Mouse (Mus musculus) adrenal gland, postnatal 14 days (tissue): ENCODE measurements around the gene Tes3-ps. TPM values are rescaled to one million over a fixed set of nuclear protein-coding genes. Genes with fewer than 3 reads are reported as not detected.

Source experiments
- DNase-seq: peaks from one replicate; pipeline ENCODE4 v3.0.0; 2021; ENCODE audit warnings: mixed read lengths
- total RNA-seq: library from RNA; stranded (reverse); gene quantifications from 2 replicates; pipeline ENCODE4 v1.2.3, GENCODE M21; 2021

Gene Tes3-ps
- total RNA-seq, 1 experiment from 2014 or later = 1.3 TPM

DNA sequence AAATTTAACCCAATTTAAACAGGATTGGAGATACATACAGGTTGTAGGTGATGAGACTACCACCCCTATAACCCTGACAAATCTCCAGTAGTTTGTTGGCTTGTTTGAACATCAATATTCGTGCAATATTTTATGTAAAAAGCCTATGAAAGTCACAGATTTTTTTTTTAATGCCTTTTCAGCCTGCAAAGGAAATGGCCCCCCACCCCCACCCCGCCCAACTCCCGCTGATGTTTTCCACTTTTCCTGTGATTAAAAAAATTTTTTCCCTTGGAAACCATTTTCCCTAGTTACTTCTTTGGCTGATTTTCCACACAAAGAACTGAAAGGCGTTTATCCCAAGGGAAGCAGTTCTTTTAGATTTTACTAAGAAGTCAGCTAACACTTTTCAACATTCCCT lies 11.4 kb downstream of the Tes3-ps start, which contains the start of gene Ecm2:
Ecm2 (plus strand) TSS at position 301 of the 400 bp plus-strand sequence.
- no peak for DNase-seq

GRCm38 (mm10) chr13:49505776-49506175 lies 12.7 kb downstream of the Tes3-ps start:
- DNase-seq = no peak

DNA sequence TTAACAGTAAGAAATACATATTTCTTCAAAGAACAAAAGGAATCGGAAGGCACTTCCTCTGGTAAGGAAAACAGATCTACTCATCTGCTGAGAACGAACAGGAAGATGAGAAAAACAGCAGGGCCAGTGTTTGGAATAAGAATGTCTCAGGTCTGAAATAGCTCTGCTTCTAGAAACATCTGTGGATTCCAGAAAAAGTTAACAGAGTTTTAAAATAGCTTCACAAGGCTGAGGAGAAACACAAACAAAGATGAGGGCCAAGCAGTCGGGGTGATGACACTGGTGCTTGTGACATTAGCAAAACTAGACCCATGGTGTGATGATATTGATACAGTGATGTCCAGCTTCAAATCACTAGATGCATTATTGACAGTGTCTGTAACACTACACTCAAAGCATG lies 14.1 kb downstream of the Tes3-ps start:
- no peak for DNase-seq

DNA sequence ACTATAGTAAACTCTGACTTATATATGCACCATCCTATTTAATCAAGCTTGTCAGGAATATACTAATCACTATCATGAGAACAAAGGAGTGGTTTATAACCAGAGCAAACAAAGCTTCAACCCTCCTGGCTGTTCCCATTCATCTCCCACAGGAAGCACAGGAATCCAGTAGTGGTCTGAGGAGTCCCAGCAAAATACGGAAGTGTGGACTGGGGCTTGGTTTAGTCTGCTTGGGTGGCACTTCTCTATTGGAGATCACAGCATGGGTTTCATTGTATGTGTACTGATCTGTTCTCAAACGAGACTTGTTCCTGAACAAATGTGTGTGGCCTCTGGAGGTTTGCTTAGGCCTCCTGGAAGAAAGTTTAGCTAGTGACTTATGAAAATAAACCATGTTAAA lies 25.6 kb downstream of the Tes3-ps start:
- no peak for DNase-seq

- no peak for DNase-seq
These were observed 33.1 kb downstream of the Tes3-ps start for GRCm38 (mm10) chr13:49526235-49526634.

- DNase-seq = no peak
These were observed 37.5 kb downstream of the Tes3-ps start for GRCm38 (mm10) chr13:49530636-49531035.

DNA sequence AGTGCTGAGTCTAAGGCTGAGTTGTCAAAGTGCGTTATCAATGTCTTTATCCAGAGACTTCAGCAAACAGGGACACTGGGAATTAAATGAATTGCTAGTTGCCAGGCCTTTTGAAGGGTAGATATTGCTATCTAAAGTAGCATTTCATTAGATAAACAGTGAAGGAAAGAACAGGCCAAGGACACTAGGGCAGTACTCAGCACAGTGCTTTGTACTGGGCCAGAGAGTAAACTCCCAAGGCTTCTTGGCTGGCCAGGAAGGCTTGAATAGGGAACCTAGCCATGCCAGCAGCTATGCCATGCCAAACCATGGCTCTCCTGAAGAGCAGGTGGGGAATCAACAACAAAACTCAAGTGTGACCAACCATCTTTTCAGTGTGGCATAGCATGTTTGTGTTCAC lies 43.8 kb downstream of the Tes3-ps start:
- DNase-seq = peak; percentile 44

- DNase-seq = no peak
These were observed 45.6 kb downstream of the Tes3-ps start for GRCm38 (mm10) chr13:49538693-49539092.

GRCm38 (mm10) chr13:49544279-49544678 lies 51.2 kb downstream of the Tes3-ps start, which contains the start of gene Aspn:
TSS of gene Aspn (plus strand) at chr13:49544443.
- DNase-seq = no peak

DNA sequence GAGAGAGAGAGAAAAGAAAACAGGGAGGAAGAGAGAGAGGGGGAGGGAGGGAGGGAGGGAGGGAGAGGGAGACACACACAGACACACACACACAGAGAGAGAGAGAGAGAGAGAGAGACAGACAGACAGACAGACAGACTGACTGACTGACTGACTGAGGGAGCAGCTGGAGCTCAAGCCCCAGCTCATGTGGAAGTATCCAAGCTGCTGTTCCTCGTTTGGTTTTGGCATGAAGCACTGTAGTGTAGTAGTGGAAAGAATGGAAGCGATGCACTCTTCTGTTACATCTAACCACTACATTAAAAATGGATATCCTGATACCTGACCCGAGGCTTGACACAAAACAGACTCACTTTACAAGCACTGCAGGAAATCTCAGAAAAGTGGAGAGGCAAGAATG lies 52.5 kb downstream of the Tes3-ps start:
- no peak for DNase-seq

Other genes with a start within 250 kb of the Tes3-ps start
- 0.70 and 3.6 TPM in 2 replicates for gene Susd3, start 244.6 kb upstream of the Tes3-ps start, total RNA-seq
- 2.7 and 7.7 TPM in 2 replicates for gene Fgd3, start 173.0 kb upstream of the Tes3-ps start, total RNA-seq
- 38.2 TPM in 2 replicates for gene Bicd2, start 151.7 kb upstream of the Tes3-ps start, total RNA-seq
- 21.8 and 27.5 TPM in 2 replicates for gene Ippk, start 72.1 kb upstream of the Tes3-ps start, total RNA-seq
- gene Ecm2, start 11.5 kb downstream of the Tes3-ps start, total RNA-seq = 8.3 and 12.0 TPM in 2 replicates
- gene Aspn, start 51.1 kb downstream of the Tes3-ps start, total RNA-seq = 21.8 and 25.0 TPM in 2 replicates
- gene Omd, start 89.1 kb downstream of the Tes3-ps start, total RNA-seq = 3.8 and 6.4 TPM in 2 replicates
- 40.3 and 45.5 TPM in 2 replicates for gene Ogn, start 114.7 kb downstream of the Tes3-ps start, total RNA-seq
- 5.0 and 5.9 TPM in 2 replicates for gene Cenpp, start 159.5 kb downstream of the Tes3-ps start, total RNA-seq
- 23.6 and 25.0 TPM in 2 replicates for gene Nol8, start 159.8 kb downstream of the Tes3-ps start, total RNA-seq
- gene Iars, start 188.8 kb downstream of the Tes3-ps start, total RNA-seq = 74.4 and 80.8 TPM in 2 replicates